Mouse (Mus musculus): Measurements from ENCODE around the gene Cgnl1. TPM values are rescaled to one million over a fixed set of nuclear protein-coding genes. Genes with fewer than 3 reads are reported as not detected.
A peak's percentile ranks its signal among the peaks of the same experiment; 100 is the strongest.

Cgnl1 gene
- polyA plus RNA-seq, 1 experiment from 2014 or later: 30.6 TPM

GRCm38 (mm10) chr9:71738081-71738930, 33.1 kb downstream of the Cgnl1 start:
- no peak for ATAC-seq (replicated peaks; ENCODE audit: low FRiP score)
- Histone ChIP-seq H3K9me3 (replicated peaks) (no peaks in the 10 kb centered on the region), H3K27me3 (no peaks in the 10 kb centered on the region), H3K4me1 (peaks cover 28% of the 10 kb centered on the region), H3K9ac (no peak overlapping the region), H3K4me2 (no peak overlapping the region), H3K27ac (no peak overlapping the region), H3K36me3 (no peaks in the 10 kb centered on the region), H3K4me3 (replicated peaks) (no peak overlapping the region)
- 53% methylated on average over 12 of the region's 12 CpGs for WGBS

GRCm38 (mm10) chr9:71737257-71738023, 34.0 kb downstream of the Cgnl1 start:
- no peaks in the 10 kb centered on the region for H3K27me3 ChIP-seq
- WGBS: 63% methylated on average over 3 of the region's 3 CpGs
- H3K9me3 ChIP-seq (replicated peaks): no peaks in the 10 kb centered on the region
- no peak for ATAC-seq (replicated peaks; ENCODE audit: low FRiP score)
- H3K4me2 ChIP-seq: no peak overlapping the region
- H3K4me1 ChIP-seq: peaks cover 28% of the 10 kb centered on the region
- H3K36me3 ChIP-seq: no peaks in the 10 kb centered on the region
- no peak overlapping the region for H3K4me3 ChIP-seq (replicated peaks)
- H3K9ac ChIP-seq: no peak overlapping the region
- H3K27ac ChIP-seq: no peak overlapping the region

- peaks cover 21% of the 10 kb centered on the region for H3K4me1 ChIP-seq
- no peak overlapping the region for H3K4me2 ChIP-seq
- ATAC-seq (replicated peaks; ENCODE audit: low FRiP score): no peak
- 91% methylated on average over 7 of the region's 7 CpGs for WGBS
- H3K4me3 ChIP-seq (replicated peaks): no peak overlapping the region
- H3K27me3 ChIP-seq: no peaks in the 10 kb centered on the region
- H3K27ac ChIP-seq: no peak overlapping the region
- H3K9me3 ChIP-seq (replicated peaks): no peaks in the 10 kb centered on the region
- no peaks in the 10 kb centered on the region for H3K36me3 ChIP-seq
- no peak overlapping the region for H3K9ac ChIP-seq
These were observed 35.5 kb downstream of the Cgnl1 start for GRCm38 (mm10) chr9:71735886-71736285.

- WGBS: 34% methylated on average over 2 of the region's 2 CpGs
- no peak overlapping the region for H3K27ac ChIP-seq
- peaks cover 21% of the 10 kb centered on the region for H3K4me1 ChIP-seq
- H3K4me2 ChIP-seq: no peak overlapping the region
- no peak overlapping the region for H3K9ac ChIP-seq
- no peaks in the 10 kb centered on the region for H3K36me3 ChIP-seq
- H3K4me3 ChIP-seq (replicated peaks): no peak overlapping the region
- no peaks in the 10 kb centered on the region for H3K27me3 ChIP-seq
- peak; percentile 49; the same call in 1 of the 2 replicates for ATAC-seq (replicated peaks; ENCODE audit: low FRiP score)
- H3K9me3 ChIP-seq (replicated peaks): no peaks in the 10 kb centered on the region
These were observed 37.8 kb downstream of the Cgnl1 start for GRCm38 (mm10) chr9:71733559-71733958.

GRCm38 (mm10) chr9:71728822-71729311, 42.5 kb downstream of the Cgnl1 start:
- no peaks in the 10 kb centered on the region for H3K27me3 ChIP-seq
- H3K4me3 ChIP-seq (replicated peaks): no peak overlapping the region
- no peak for ATAC-seq (replicated peaks; ENCODE audit: low FRiP score)
- H3K4me2 ChIP-seq: no peak overlapping the region
- H3K9me3 ChIP-seq (replicated peaks): no peaks in the 10 kb centered on the region
- no peak overlapping the region for H3K9ac ChIP-seq
- H3K4me1 ChIP-seq: 0 out of 2 replicates have a peak, but pooled peaks cover 7% of the 10 kb centered on the region
- 87% methylated on average over 5 of the region's 5 CpGs for WGBS
- no peak overlapping the region for H3K27ac ChIP-seq
- H3K36me3 ChIP-seq: peaks cover 20% of the 10 kb centered on the region

GRCm38 (mm10) chr9:71727233-71727632, 44.2 kb downstream of the Cgnl1 start:
- Histone ChIP-seq H3K27me3 (no peaks in the 10 kb centered on the region), H3K4me2 (no peak overlapping the region), H3K36me3 (peaks cover 34% of the 10 kb centered on the region), H3K4me3 (replicated peaks) (no peak overlapping the region), H3K27ac (no peak overlapping the region), H3K4me1 (0 out of 2 replicates have a peak, but pooled peaks cover 2% of the 10 kb centered on the region), H3K9ac (no peak overlapping the region), H3K9me3 (replicated peaks) (no peaks in the 10 kb centered on the region)
- no peak for ATAC-seq (replicated peaks; ENCODE audit: low FRiP score)
- WGBS: 83% methylated on average over 4 of the region's 4 CpGs

GRCm38 (mm10) chr9:71726121-71726520, 45.3 kb downstream of the Cgnl1 start:
- no peak overlapping the region for H3K27ac ChIP-seq
- ATAC-seq (replicated peaks; ENCODE audit: low FRiP score): no peak

GRCm38 (mm10) chr9:71722366-71722765, 49.0 kb downstream of the Cgnl1 start:
- 69% methylated on average over 3 of the region's 3 CpGs for WGBS
- Histone ChIP-seq H3K4me3 (replicated peaks) (no peak overlapping the region), H3K9ac (no peak overlapping the region), H3K27ac (no peak overlapping the region), H3K4me2 (no peak overlapping the region), H3K9me3 (replicated peaks) (no peaks in the 10 kb centered on the region), H3K4me1 (peaks cover 7% of the 10 kb centered on the region; the same call in 1 of the 2 replicates), H3K27me3 (no peaks in the 10 kb centered on the region), H3K36me3 (peaks cover 41% of the 10 kb centered on the region)
- no peak for ATAC-seq (replicated peaks; ENCODE audit: low FRiP score)

More at GRCm38 (mm10) chr9:71726121-71726520, 45.3 kb downstream of the Cgnl1 start:
- WGBS: 78% methylated on average over 3 of the region's 3 CpGs
- no peaks in the 10 kb centered on the region for H3K27me3 ChIP-seq
- H3K4me1 ChIP-seq: 0 out of 2 replicates have a peak, but pooled peaks cover 2% of the 10 kb centered on the region
- H3K9ac ChIP-seq: no peak overlapping the region
- H3K4me2 ChIP-seq: no peak overlapping the region
- no peak overlapping the region for H3K4me3 ChIP-seq (replicated peaks)
- H3K9me3 ChIP-seq (replicated peaks): no peaks in the 10 kb centered on the region
- H3K36me3 ChIP-seq: peaks cover 38% of the 10 kb centered on the region

GRCm38 (mm10) chr9:71716995-71717394, 54.4 kb downstream of the Cgnl1 start:
- WGBS: 58% methylated on average over 5 of the region's 5 CpGs
- H3K4me1 ChIP-seq: peaks cover 12% of the 10 kb centered on the region; the same call in 1 of the 2 replicates
- H3K27me3 ChIP-seq: no peaks in the 10 kb centered on the region
- H3K36me3 ChIP-seq: peaks cover 39% of the 10 kb centered on the region
- no peak overlapping the region for H3K9ac ChIP-seq
- no peak for ATAC-seq (replicated peaks; ENCODE audit: low FRiP score)
- H3K4me2 ChIP-seq: no peak overlapping the region
- H3K9me3 ChIP-seq (replicated peaks): no peaks in the 10 kb centered on the region
- no peak overlapping the region for H3K4me3 ChIP-seq (replicated peaks)
- peak overlapping the region; percentile 14; the same call in 1 of the 2 replicates for H3K27ac ChIP-seq

- no peak for ATAC-seq (replicated peaks; ENCODE audit: low FRiP score)
- H3K9ac ChIP-seq: no peak overlapping the region
- H3K4me2 ChIP-seq: no peak overlapping the region
- H3K27me3 ChIP-seq: no peaks in the 10 kb centered on the region
- no peaks in the 10 kb centered on the region for H3K4me1 ChIP-seq
- H3K4me3 ChIP-seq (replicated peaks): no peak overlapping the region
- 93% methylated on average over 10 of the region's 10 CpGs for WGBS
- peaks cover 35% of the 10 kb centered on the region for H3K36me3 ChIP-seq
- H3K27ac ChIP-seq: peak overlapping the region; percentile 41
- no peaks in the 10 kb centered on the region for H3K9me3 ChIP-seq (replicated peaks)
These were observed 60.6 kb downstream of the Cgnl1 start for GRCm38 (mm10) chr9:71710776-71711175.

GRCm38 (mm10) chr9:71709199-71709598, 62.2 kb downstream of the Cgnl1 start:
- H3K27me3 ChIP-seq: no peaks in the 10 kb centered on the region
- no peak for ATAC-seq (replicated peaks; ENCODE audit: low FRiP score)

GRCm38 (mm10) chr9:71707989-71708388, 63.4 kb downstream of the Cgnl1 start:
- Histone ChIP-seq H3K4me1 (peaks cover 15% of the 10 kb centered on the region), H3K27ac (no peak overlapping the region), H3K4me2 (no peak overlapping the region), H3K9ac (no peak overlapping the region), H3K9me3 (replicated peaks) (no peaks in the 10 kb centered on the region), H3K4me3 (replicated peaks) (no peak overlapping the region), H3K27me3 (no peaks in the 10 kb centered on the region), H3K36me3 (peaks cover 22% of the 10 kb centered on the region)
- 85% methylated on average over 7 of the region's 7 CpGs for WGBS
- no peak for ATAC-seq (replicated peaks; ENCODE audit: low FRiP score)

More at GRCm38 (mm10) chr9:71709199-71709598, 62.2 kb downstream of the Cgnl1 start:
- Histone ChIP-seq H3K36me3 (peaks cover 30% of the 10 kb centered on the region), H3K4me2 (no peak overlapping the region), H3K4me1 (0 out of 2 replicates have a peak, but pooled peaks cover 5% of the 10 kb centered on the region), H3K4me3 (replicated peaks) (no peak overlapping the region), H3K9ac (no peak overlapping the region), H3K27ac (no peak overlapping the region), H3K9me3 (replicated peaks) (no peaks in the 10 kb centered on the region)
- 82% methylated on average over 11 of the region's 11 CpGs for WGBS
